24 mouse cellular contexts compared by ENCODE assay signal in the genomic region with DNA sequence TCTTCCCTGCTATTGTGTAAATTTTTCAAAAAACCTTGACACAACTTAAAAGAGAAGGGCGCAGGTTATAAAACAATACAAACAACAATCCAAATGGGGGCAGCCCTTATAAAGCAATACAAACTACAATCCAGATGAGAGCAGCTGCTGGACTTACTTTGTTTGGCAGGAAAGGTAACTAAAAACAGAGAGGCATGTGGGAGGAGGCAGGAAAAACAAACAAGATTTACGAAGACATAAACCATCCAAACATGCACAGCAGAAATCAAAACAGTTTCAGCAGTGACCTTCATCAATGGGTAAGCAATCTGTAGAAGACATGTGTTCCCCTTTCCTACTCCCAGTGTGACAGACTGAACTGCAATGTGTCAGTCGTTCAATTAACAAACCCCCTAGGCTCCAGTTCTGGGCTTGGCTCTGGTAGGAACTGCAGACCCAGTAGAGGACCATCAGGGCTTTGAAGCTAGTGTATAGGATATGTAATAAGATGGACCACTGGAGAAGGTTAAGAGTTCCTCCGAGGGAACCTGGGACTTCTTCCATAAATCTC.
"Had no signal": no experiment of that assay in that cellular context is flagged by ENCODE, and none has a peak within 500 bp of the region (broad histone marks: within the 10 kb centered on the region; RNA-seq: fewer than 3 reads in every experiment).

No protein-coding gene starts in this region.

- H3K4me3 ChIP-seq: forebrain, embryonic 15.5 days; heart, adult 2 months; heart, embryonic 13.5 days; heart, embryonic 15.5 days; hindbrain, embryonic 13.5 days; hindbrain, embryonic 15.5 days; intestine, embryonic 15.5 days; limb, embryonic 13.5 days; limb, embryonic 15.5 days; liver, embryonic 12.5 days had no signal

- H3K27ac ChIP-seq: forebrain, embryonic 15.5 days; heart, adult 2 months; heart, embryonic 13.5 days; heart, embryonic 15.5 days; hindbrain, embryonic 13.5 days; hindbrain, embryonic 15.5 days; hindbrain, postnatal 0 days; intestine, embryonic 15.5 days; limb, embryonic 13.5 days; limb, embryonic 15.5 days; liver, embryonic 12.5 days; liver, embryonic 14.5 days had no signal

- H3K4me1 ChIP-seq: heart, embryonic 13.5 days; heart, embryonic 15.5 days; hindbrain, embryonic 13.5 days; hindbrain, embryonic 15.5 days; liver, embryonic 12.5 days had no signal

- H3K9me3 ChIP-seq: forebrain, embryonic 15.5 days; heart, embryonic 13.5 days; heart, embryonic 15.5 days; hindbrain, embryonic 13.5 days; hindbrain, embryonic 15.5 days; intestine, embryonic 15.5 days; limb, embryonic 13.5 days; limb, embryonic 15.5 days; liver, embryonic 12.5 days had no signal

- H3K27me3 ChIP-seq: forebrain, embryonic 15.5 days; heart, embryonic 13.5 days; heart, embryonic 15.5 days; hindbrain, embryonic 13.5 days; hindbrain, embryonic 15.5 days; intestine, embryonic 15.5 days; limb, embryonic 13.5 days; limb, embryonic 15.5 days; liver, embryonic 12.5 days had no signal

- DNase-seq: forebrain, postnatal 0 days; gastrocnemius, postnatal 14 days; gastrocnemius, postnatal 36 days; heart, adult 11 months; heart, adult 2 months; heart, postnatal 14 days; heart, postnatal 36 days; kidney, adult 18-20 months; kidney, adult 9 months; kidney, postnatal 36 days; layer of hippocampus, adult 9-11 months; left cerebral cortex, postnatal 4 days had no signal

- ATAC-seq: forebrain, embryonic 15.5 days; forebrain, postnatal 0 days; hindbrain, postnatal 0 days; intestine, embryonic 15.5 days; liver, embryonic 12.5 days had no signal

- H3K9ac ChIP-seq: forebrain, embryonic 15.5 days; forebrain, postnatal 0 days; heart, embryonic 13.5 days; heart, embryonic 15.5 days; hindbrain, embryonic 13.5 days; hindbrain, embryonic 15.5 days; intestine, embryonic 15.5 days; limb, embryonic 13.5 days; limb, embryonic 15.5 days; liver, embryonic 12.5 days; liver, embryonic 14.5 days had no signal

- H3K4me2 ChIP-seq: forebrain, embryonic 15.5 days; heart, embryonic 11.5 days; heart, embryonic 13.5 days; heart, embryonic 15.5 days; hindbrain, embryonic 13.5 days; hindbrain, embryonic 15.5 days; intestine, embryonic 15.5 days; limb, embryonic 13.5 days; limb, embryonic 15.5 days; liver, embryonic 12.5 days had no signal

- H3K36me3 ChIP-seq: forebrain, embryonic 15.5 days; heart, embryonic 13.5 days; heart, embryonic 15.5 days; hindbrain, embryonic 13.5 days; hindbrain, embryonic 15.5 days; intestine, embryonic 15.5 days; limb, embryonic 13.5 days; limb, embryonic 15.5 days; liver, embryonic 12.5 days had no signal
